Mouse (Mus musculus) kidney, postnatal 0 days (tissue): ENCODE measurements at regions not wholly inside any gene's neighbourhood (a gene's known extent, or its start where the extent isn't known, plus 50 kb on each side); places are given as distances from the start of the nearest gene placed in this dataset.
"Not testable (repeated sequence)": the region's sequence is repeated elsewhere in the genome, so short reads cannot be mapped to it uniquely, and the experiment has no call there.

Experiments
- ATAC-seq: fragments of 200-750 bp; cut with Nextera tagmentation; replicated peaks from 2 replicates; pipeline ENCODE4 v1.8.0; 2017; ENCODE audit warnings: low read depth, moderate number of reproducible peaks, moderate TSS enrichment, moderate library complexity; ENCODE audit not compliant: low FRiP score
- DNase-seq: peaks from one replicate; pipeline ENCODE4 v3.0.0-alpha.2; 2016; ENCODE audit warnings: low spot score
- H3K27ac ChIP-seq: fragments of 300-500 bp; sonication (generic); 2 replicates; pipeline ENCODE4 v1.5.1; 2014; ENCODE audit warnings: mild to moderate bottlenecking
- H3K27me3 ChIP-seq: fragments of 300-500 bp; sonication (generic); 2 replicates; pipeline ENCODE4 v1.6.1; 2014; ENCODE audit warnings: low read length, mixed read lengths; ENCODE audit not compliant: insufficient read depth
- H3K36me3 ChIP-seq: fragments of 300-500 bp; sonication (generic); 2 replicates; pipeline ENCODE4 v1.6.1; 2014; ENCODE audit warnings: low read length, mixed read lengths; ENCODE audit not compliant: insufficient read depth
- H3K4me1 ChIP-seq: fragments of 300-500 bp; sonication (generic); replicated peaks from 2 replicates; pipeline ENCODE4 v1.6.1; 2014; ENCODE audit warnings: antibody characterized with exemption, low read length, mixed read lengths; ENCODE audit not compliant: insufficient read depth
- H3K4me2 ChIP-seq: fragments of 300-500 bp; sonication (generic); 2 replicates; pipeline ENCODE4 v1.6.1; 2014; ENCODE audit warnings: mild to moderate bottlenecking, low read length, moderate library complexity, mixed read lengths
- H3K4me3 ChIP-seq: fragments of 300-500 bp; sonication (generic); replicated peaks from 2 replicates; pipeline ENCODE4 v1.5.1; 2014; ENCODE audit warnings: low read depth, low read length
- H3K9ac ChIP-seq: fragments of 300-500 bp; sonication (generic); 2 replicates; pipeline ENCODE4 v1.6.1; 2014; ENCODE audit warnings: low read depth, low read length
- H3K9me3 ChIP-seq: fragments of 300-500 bp; sonication (generic); replicated peaks from 2 replicates; pipeline ENCODE4 v1.6.1; 2016; ENCODE audit warnings: low read length, inconsistent platforms, mixed read lengths
- CTCF ChIP-seq: IDR thresholded peaks from 2 replicates; pipeline ENCODE4 v1.5.1; 2016; ENCODE audit warnings: antibody characterized with exemption, low read depth, mild to moderate bottlenecking, moderate library complexity
- WGBS: fragments of 180-500 bp; shearing (Covaris S2); extraction: QIAGEN DNeasy Blood & Tissue Kit; methylation state at CpG from one replicate; pipeline ENCODE4 v1.1.7; 2014; 5-methylcytosine and 5-hydroxymethylcytosine counted together

DNA sequence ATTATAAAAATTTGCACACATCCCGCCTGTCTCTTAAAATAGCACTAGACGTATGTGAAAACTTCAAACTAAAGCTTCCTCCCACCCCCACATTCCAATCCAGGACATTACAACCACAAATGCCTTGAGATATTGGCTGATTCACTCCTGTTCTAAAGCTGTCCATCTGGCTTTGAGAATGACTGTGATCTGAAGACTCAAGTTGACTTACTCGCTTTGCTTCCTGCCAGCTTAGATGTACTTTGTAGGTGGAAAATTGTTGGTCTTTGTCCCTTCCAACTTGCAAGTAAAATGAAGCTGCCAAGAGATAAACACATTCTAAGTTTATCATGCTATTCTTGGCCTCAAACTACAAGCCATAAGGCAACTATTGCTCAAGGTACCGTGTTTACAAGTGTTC is 779.7 kb downstream of the Cetn3 start:
- H3K4me3 ChIP-seq: no peak overlapping the region

DNA sequence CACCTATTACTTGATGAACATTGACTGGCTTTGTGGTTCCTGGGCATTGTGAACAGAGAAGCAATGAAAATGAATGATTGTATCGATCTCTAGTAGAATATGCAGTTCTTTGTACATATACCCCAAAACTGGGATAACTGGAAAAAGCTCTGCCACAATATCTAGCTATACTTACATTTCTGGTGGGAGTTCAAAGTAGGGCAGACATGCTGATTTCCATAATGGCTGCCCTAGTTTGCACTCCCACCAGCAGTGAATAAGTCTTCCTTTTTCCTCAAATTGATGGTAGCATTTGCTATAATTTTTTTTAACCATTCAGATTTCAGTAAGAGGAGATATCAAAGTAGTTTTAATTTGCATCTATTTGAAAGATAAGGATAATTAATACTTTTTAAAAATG is 788.0 kb downstream of the Cetn3 start:
- DNase-seq (no peak), ATAC-seq (no peak)
- no peak overlapping the region for H3K27ac ChIP-seq
- no peaks in the 10 kb centered on the region for H3K36me3 ChIP-seq
- no peak overlapping the region for H3K4me3 ChIP-seq
- no peak overlapping the region for H3K4me2 ChIP-seq
- H3K27me3 ChIP-seq: no peaks in the 10 kb centered on the region
- H3K9me3 ChIP-seq: no peaks in the 10 kb centered on the region
- H3K4me1 ChIP-seq: no peaks in the 10 kb centered on the region
- no peak for TF ChIP-seq CTCF
- WGBS: 89% methylated on average over 1 of the region's 1 CpGs
- no peak overlapping the region for H3K9ac ChIP-seq

More for the DNA sequence above, 779.7 kb downstream of the Cetn3 start:
- Histone ChIP-seq H3K4me2 (no peak overlapping the region), H3K27me3 (no peaks in the 10 kb centered on the region), H3K4me1 (no peaks in the 10 kb centered on the region), H3K9me3 (no peaks in the 10 kb centered on the region), H3K36me3 (no peaks in the 10 kb centered on the region), H3K27ac (no peak overlapping the region), H3K9ac (no peak overlapping the region)
- DNase-seq: no peak
- no peak for TF ChIP-seq CTCF
- no peak for ATAC-seq
- WGBS: 72% methylated on average over 4 of the region's 4 CpGs

DNA sequence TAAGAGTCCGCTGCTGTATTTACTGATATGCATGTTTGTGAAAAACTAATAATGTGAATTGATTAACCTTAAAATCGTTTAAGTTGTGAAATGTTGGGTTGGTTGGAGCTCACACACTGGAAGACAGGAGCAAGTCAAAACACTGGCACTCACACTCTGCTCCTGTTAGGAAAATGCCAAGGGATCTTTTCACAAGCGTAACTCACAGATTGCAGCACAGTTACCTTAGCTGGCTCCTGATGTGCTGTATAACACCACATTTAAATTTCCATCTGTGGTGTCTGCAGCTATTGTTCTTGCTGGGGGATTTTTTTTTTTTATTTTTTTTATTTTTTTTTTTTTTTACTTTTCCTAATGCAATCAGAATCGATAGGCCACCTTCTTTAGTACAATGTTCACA is 795.1 kb downstream of the Cetn3 start:
- H3K4me2 ChIP-seq: no peak overlapping the region
- DNase-seq (no peak), ATAC-seq (no peak)
- WGBS: 83% methylated on average over 4 of the region's 4 CpGs
- H3K4me1 ChIP-seq: no peaks in the 10 kb centered on the region
- H3K27me3 ChIP-seq: no peaks in the 10 kb centered on the region
- no peaks in the 10 kb centered on the region for H3K9me3 ChIP-seq
- no peak overlapping the region for H3K9ac ChIP-seq
- H3K36me3 ChIP-seq: no peaks in the 10 kb centered on the region
- H3K4me3 ChIP-seq: no peak overlapping the region
- no peak for TF ChIP-seq CTCF
- no peak overlapping the region for H3K27ac ChIP-seq

DNA sequence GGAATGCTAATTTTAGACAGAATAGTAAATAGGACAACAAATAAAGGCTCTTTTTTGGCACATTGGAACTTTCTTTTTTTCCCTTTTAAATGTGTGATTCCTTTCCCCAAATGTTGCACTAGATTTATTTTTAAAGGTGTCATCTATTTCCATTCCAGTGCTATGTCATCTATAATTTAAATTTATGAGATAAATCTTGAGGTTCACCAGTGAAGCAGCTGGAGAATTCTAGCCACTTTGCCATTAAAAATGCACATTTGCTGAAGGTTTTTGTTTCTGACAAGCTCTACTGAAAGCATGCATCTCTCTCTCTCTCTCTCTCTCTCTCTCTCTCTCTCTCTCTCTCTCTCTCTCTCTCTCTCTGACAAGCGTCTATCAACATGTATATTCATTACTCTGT is 803.5 kb downstream of the Cetn3 start:
- H3K27me3 ChIP-seq: no peaks in the 10 kb centered on the region
- H3K4me2 ChIP-seq: no peak overlapping the region
- ATAC-seq: no peak
- H3K27ac ChIP-seq: no peak overlapping the region
- H3K4me3 ChIP-seq: no peak overlapping the region
- H3K36me3 ChIP-seq: no peaks in the 10 kb centered on the region
- no peak overlapping the region for H3K9ac ChIP-seq
- no peak for DNase-seq
- H3K4me1 ChIP-seq: no peaks in the 10 kb centered on the region
- TF ChIP-seq CTCF: no peak
- no peaks in the 10 kb centered on the region for H3K9me3 ChIP-seq
- 76% methylated on average over 1 of the region's 1 CpGs for WGBS

DNA sequence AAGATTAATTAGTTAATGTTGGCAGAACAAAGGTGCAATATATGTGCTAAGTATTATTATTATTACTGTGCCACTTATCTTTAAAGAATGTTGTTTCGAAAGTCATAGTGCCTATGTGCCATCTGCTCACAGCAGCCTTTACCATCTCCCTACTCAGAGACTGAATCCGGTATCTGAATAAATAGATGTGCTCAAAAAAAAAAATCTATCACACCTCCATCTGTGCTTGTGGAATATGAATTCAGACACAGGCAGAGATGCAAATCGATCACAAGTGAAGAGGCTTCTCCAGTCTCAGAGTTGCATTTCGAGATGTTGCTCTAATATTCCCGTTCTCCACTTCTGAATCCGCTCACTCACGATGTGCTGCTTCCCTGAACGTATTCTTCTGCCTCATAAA is 811.0 kb downstream of the Cetn3 start:
- H3K4me3 ChIP-seq: no peak overlapping the region
- no peaks in the 10 kb centered on the region for H3K4me1 ChIP-seq
- H3K27ac ChIP-seq: no peak overlapping the region
- no peak for TF ChIP-seq CTCF
- no peaks in the 10 kb centered on the region for H3K9me3 ChIP-seq
- DNase-seq: no peak
- H3K4me2 ChIP-seq: no peak overlapping the region
- ATAC-seq: no peak
- H3K27me3 ChIP-seq: no peaks in the 10 kb centered on the region
- WGBS: 85% methylated on average over 8 of the region's 8 CpGs
- no peaks in the 10 kb centered on the region for H3K36me3 ChIP-seq
- no peak overlapping the region for H3K9ac ChIP-seq

DNA sequence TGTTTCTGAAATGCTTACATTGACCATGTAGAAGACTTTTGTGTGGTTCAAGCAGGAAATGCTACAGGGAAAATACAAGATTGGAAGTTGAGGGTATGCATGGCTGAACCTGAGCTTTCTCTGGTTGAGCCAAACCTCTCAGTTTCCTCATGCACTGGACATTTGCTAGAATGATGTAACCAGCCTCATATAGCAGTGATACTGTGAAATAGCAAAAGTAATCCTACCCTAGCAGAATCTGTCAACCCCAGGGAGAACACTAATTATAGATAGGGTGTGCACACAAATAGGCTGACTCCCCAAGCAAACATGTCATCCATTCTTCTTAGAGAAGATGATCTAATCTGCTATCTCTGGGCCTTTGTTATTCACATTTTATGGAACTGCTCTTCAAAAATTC is 812.7 kb downstream of the Cetn3 start:
- H3K4me1 ChIP-seq: no peaks in the 10 kb centered on the region
- DNase-seq (no peak), ATAC-seq (no peak)
- no peaks in the 10 kb centered on the region for H3K27me3 ChIP-seq
- H3K36me3 ChIP-seq: no peaks in the 10 kb centered on the region
- no peak overlapping the region for H3K27ac ChIP-seq
- H3K4me3 ChIP-seq: no peak overlapping the region
- no peak overlapping the region for H3K9ac ChIP-seq
- no peak for TF ChIP-seq CTCF
- no peaks in the 10 kb centered on the region for H3K9me3 ChIP-seq
- no peak overlapping the region for H3K4me2 ChIP-seq

DNA sequence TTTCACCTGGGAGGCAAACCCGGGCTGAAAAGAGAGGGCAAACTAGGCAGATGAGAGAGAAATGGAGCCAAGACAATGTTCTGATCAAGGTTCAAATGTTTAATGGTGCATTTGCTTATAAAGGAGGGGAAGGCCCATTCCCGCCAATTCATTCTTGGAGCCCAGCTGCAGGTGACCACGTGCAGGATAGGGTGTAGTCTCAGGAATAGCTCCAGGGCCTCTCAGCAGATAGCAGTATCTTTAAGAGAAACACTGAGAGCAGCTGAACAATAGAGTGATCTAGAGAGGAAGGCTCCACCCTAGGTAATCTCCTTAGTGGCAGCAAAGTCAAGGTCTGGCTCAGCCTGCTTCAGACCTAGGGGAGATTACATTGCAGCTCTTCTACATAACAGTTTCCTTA is 823.0 kb downstream of the Cetn3 start:
- H3K4me2 ChIP-seq, H3K4me3 ChIP-seq, H3K27me3 ChIP-seq, H3K9ac ChIP-seq, ATAC-seq, H3K4me1 ChIP-seq, H3K9me3 ChIP-seq, H3K36me3 ChIP-seq, DNase-seq, H3K27ac ChIP-seq: not testable (repeated sequence)
- WGBS: 66% methylated on average over 3 of the region's 3 CpGs
